Mouse (Mus musculus) G1E (cell line): ENCODE results near the gene Nfix. TPM values are rescaled to one million over a fixed set of nuclear protein-coding genes. Genes with fewer than 3 reads are reported as not detected.

Experiments
- ATAC-seq: 2 replicates; pipeline ENCODE4 v1.8.0; 2016; ENCODE audit warnings: mild to moderate bottlenecking; ENCODE audit not compliant: insufficient number of reproducible peaks, poor library complexity, low FRiP score, severe bottlenecking; ENCODE audit errors: extremely low read depth
- DNase-seq: peaks from one replicate; pipeline ENCODE4 v3.0.0; 2012; ENCODE audit warnings: low spot score
- H3K27me3 ChIP-seq: 2 replicates; pipeline ENCODE4 v1.6.1; 2012; ENCODE audit warnings: mild to moderate bottlenecking, low read length, inconsistent platforms; ENCODE audit not compliant: insufficient read depth
- H3K36me3 ChIP-seq: replicated peaks from 2 replicates; pipeline ENCODE3; 2012; ENCODE audit warnings: mild to moderate bottlenecking, inconsistent platforms
- H3K4me1 ChIP-seq: 2 replicates; pipeline ENCODE4 v1.6.1; 2012; ENCODE audit warnings: low read depth, low read length, inconsistent platforms, mixed read lengths; ENCODE audit not compliant: insufficient read depth
- H3K4me3 ChIP-seq: 2 replicates; pipeline ENCODE4 v1.5.1; 2012; ENCODE audit warnings: low read depth, mild to moderate bottlenecking, inconsistent platforms, low read length, moderate library complexity, mixed read lengths
- H3K9me3 ChIP-seq: replicated peaks from 2 replicates; pipeline ENCODE4 v1.6.1; 2012; ENCODE audit warnings: inconsistent platforms
- CTCF ChIP-seq: IDR thresholded peaks from 2 replicates; pipeline ENCODE4 v1.5.1; 2012; ENCODE audit warnings: low read depth, low read length, inconsistent platforms, mixed read lengths
- GATA1 ChIP-seq: IDR thresholded peaks from 2 replicates; pipeline ENCODE4 v1.6.1; 2012; ENCODE audit warnings: borderline replicate concordance, low read length, inconsistent platforms, mixed read lengths
- GATA2 ChIP-seq: IDR thresholded peaks from 2 replicates; pipeline ENCODE4 v1.6.1; 2012; ENCODE audit warnings: low read depth, low read length, inconsistent platforms, borderline replicate concordance
- POLR2AphosphoS5 ChIP-seq: IDR thresholded peaks from 2 replicates; pipeline ENCODE4 v1.6.1; 2012; ENCODE audit warnings: low read depth, low read length, inconsistent platforms; ENCODE audit not compliant: insufficient replicate concordance
- TAL1 ChIP-seq: conservative IDR thresholded peaks from 2 replicates; pipeline ENCODE4 v1.6.1; 2012; ENCODE audit warnings: low read depth, low read length, inconsistent platforms, mixed read lengths
- polyA plus RNA-seq: library from polyadenylated mRNA; stranded (reverse); fragments of >175 nt; gene quantifications from 2 replicates; pipeline ENCODE4 v1.2.3, GENCODE M21; 2012
- total RNA-seq, 2 experiments: library from RNA; stranded (forward) in 1 of 2; stranded (reverse) in 1 of 2; fragments of 200-1000 nt in 1 of 2; fragments of >200 nt in 1 of 2; fragmentation: Nextera tagmentation in 1 of 2; gene quantifications; 2 replicates each; pipeline ENCODE4 v1.2.3; 2014 to 2017

Gene Nfix
- total and polyA plus RNA-seq, 3 experiments: 4.3 to 34.0 (median 16.2) TPM

- DNase-seq: peak; percentile 86
- TF ChIP-seq GATA1 (no peak), GATA2 (no peak), TAL1 (peak; percentile 99), CTCF (no peak), POLR2AphosphoS5 (no peak)
- ATAC-seq: peak; percentile 92
- Histone ChIP-seq H3K4me3 (peak overlapping the region; percentile 65; the same call in 1 of the 2 replicates), H3K4me1 (peaks cover 97% of the 10 kb centered on the region), H3K36me3 (peaks cover 77% of the 10 kb centered on the region), H3K27me3 (no peaks in the 10 kb centered on the region), H3K9me3 (no peaks in the 10 kb centered on the region)
Observed at GRCm38 (mm10) chr8:84730541-84731370, 69.4 kb downstream of the Nfix start.

GRCm38 (mm10) chr8:84729921-84730362 lies 70.2 kb downstream of the Nfix start:
- TF ChIP-seq POLR2AphosphoS5: no peak
- no peak for TF ChIP-seq GATA1
- no peak for TF ChIP-seq CTCF
- TF ChIP-seq TAL1: no peak
- no peak for TF ChIP-seq GATA2
- ATAC-seq (no peak), DNase-seq (no peak)
- Histone ChIP-seq H3K9me3 (no peaks in the 10 kb centered on the region), H3K27me3 (no peaks in the 10 kb centered on the region), H3K4me3 (peak overlapping the region; percentile 65; the same call in 1 of the 2 replicates), H3K4me1 (peaks cover 98% of the 10 kb centered on the region), H3K36me3 (peaks cover 81% of the 10 kb centered on the region)

GRCm38 (mm10) chr8:84728474-84728873 lies 71.7 kb downstream of the Nfix start:
- no peaks in the 10 kb centered on the region for H3K27me3 ChIP-seq
- H3K4me3 ChIP-seq: no peak overlapping the region
- peaks cover 80% of the 10 kb centered on the region for H3K36me3 ChIP-seq
- no peaks in the 10 kb centered on the region for H3K9me3 ChIP-seq
- no peak for ATAC-seq
- no peak for DNase-seq
- peaks cover 98% of the 10 kb centered on the region for H3K4me1 ChIP-seq
- TF ChIP-seq GATA1 (no peak), TAL1 (no peak), GATA2 (no peak), POLR2AphosphoS5 (no peak), CTCF (no peak)

- Histone ChIP-seq H3K4me3 (no peak overlapping the region; the same call in 1 of the 2 replicates), H3K27me3 (no peaks in the 10 kb centered on the region), H3K4me1 (peaks cover 97% of the 10 kb centered on the region), H3K9me3 (no peaks in the 10 kb centered on the region), H3K36me3 (peaks cover 78% of the 10 kb centered on the region)
- no peak for ATAC-seq
- TF ChIP-seq TAL1: no peak
- no peak for TF ChIP-seq GATA2
- peak; percentile 35; the same call in 1 of the 2 replicates for TF ChIP-seq CTCF
- no peak for TF ChIP-seq POLR2AphosphoS5
- no peak for TF ChIP-seq GATA1
- DNase-seq: no peak
Observed at GRCm38 (mm10) chr8:84725941-84726259, 74.2 kb downstream of the Nfix start.

GRCm38 (mm10) chr8:84725246-84725940 lies 74.8 kb downstream of the Nfix start:
- no peak for ATAC-seq
- Histone ChIP-seq H3K36me3 (peaks cover 82% of the 10 kb centered on the region), H3K4me3 (peak overlapping the region; percentile 71; the same call in 1 of the 2 replicates), H3K27me3 (no peaks in the 10 kb centered on the region), H3K9me3 (no peaks in the 10 kb centered on the region), H3K4me1 (peaks cover 98% of the 10 kb centered on the region)
- TF ChIP-seq POLR2AphosphoS5 (no peak), TAL1 (no peak), CTCF (no peak), GATA1 (no peak), GATA2 (no peak)
- no peak for DNase-seq

- peak overlapping the region; percentile 71 for H3K4me3 ChIP-seq
- ATAC-seq (0 out of 2 replicates have a peak, but pooled peaks have one; percentile 4), DNase-seq (no peak)
- H3K9me3 ChIP-seq: no peaks in the 10 kb centered on the region
- no peaks in the 10 kb centered on the region for H3K27me3 ChIP-seq
- peaks cover 92% of the 10 kb centered on the region for H3K4me1 ChIP-seq
- peaks cover 82% of the 10 kb centered on the region for H3K36me3 ChIP-seq
- TF ChIP-seq POLR2AphosphoS5 (no peak), GATA2 (no peak), GATA1 (no peak), TAL1 (peak; percentile 58; the same call in 1 of the 2 replicates), CTCF (no peak)
Observed at GRCm38 (mm10) chr8:84724683-84725082, 75.5 kb downstream of the Nfix start.
